Mouse (Mus musculus): ENCODE measurements around the gene Adgrv1.

Gene Adgrv1

GRCm38 (mm10) chr13:81610349-81610748 lies 22.6 kb downstream of the Adgrv1 start:
- no peak for DNase-seq (ENCODE audit: low spot score in 2 of 2)

DNA sequence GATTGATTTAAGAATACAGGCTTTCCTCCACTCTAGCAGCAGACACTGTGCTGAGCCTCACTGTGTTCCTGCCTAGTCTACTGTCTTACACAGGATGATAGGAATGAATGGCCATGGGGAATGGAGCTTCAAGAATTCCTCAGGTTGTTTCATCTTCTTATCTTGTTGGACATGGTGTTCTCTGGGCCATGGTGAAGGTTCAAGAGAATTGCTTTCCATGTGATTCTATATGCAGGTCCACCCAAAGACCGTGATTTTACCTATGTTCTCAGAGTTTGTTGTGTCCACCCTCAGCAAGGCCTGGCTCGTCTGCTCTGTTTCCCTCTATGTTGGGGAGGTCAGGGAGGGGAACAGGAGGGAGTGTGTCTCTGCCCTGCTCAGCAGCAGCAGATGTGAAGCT lies 26.0 kb downstream of the Adgrv1 start:
- no peak for DNase-seq (ENCODE audit: low spot score in 2 of 2)

DNA sequence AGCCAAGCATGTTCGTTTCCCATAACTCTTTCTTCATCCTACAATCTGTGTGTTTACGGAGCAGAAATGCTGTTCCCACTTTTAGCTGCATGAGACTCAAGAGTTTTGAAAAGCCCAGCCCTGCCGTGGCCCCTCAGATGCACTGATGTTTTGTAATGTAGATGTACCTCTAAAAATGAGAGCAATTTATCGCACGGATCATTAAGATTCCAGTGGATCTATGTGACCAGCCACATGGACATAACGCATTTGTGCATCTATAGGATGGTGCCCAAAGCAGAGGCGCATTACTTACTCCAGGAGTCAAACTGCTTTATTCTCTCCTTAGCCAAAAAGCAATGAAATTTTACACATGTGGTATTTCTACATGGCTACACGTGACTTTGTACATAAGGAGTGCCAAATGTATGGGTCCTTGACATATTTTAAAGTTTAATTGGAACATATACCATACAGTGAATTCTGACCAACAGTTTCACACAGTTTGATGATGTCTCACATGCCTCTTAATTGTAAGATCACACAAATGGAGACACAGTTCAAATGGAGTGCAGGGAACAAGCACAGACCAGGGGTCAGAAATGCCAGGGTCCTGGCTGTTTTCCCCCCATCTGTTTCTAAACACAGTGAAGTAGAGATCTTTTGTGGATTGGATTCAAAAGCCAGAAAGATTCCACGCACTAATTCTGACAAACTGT lies 35.9 kb downstream of the Adgrv1 start:
- no peak for DNase-seq (ENCODE audit: low spot score in 2 of 2)

DNA sequence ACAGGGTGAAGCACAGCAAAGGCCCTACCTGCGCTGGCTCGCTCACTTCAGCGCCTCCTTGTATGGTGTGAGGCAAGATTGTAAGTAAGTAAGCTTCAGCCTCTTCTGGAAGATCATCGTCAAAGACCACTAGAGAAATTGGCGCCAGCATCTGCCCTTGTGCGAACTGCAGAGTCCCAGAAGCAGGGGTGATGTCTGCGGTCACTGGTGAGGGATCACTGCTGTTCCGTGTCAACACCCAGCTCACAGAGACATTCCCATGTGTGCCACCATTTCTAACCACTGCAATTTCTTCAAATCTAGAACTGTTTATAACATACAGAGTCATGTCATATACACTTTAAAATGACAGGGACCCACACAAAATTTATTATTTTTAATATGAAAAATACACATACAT lies 54.3 kb downstream of the Adgrv1 start:
- DNase-seq (ENCODE audit: low spot score in 2 of 2): no peak

GRCm38 (mm10) chr13:81570241-81570821 lies 62.6 kb downstream of the Adgrv1 start:
- no peak for DNase-seq (ENCODE audit: low spot score in 2 of 2)

- no peak for DNase-seq (ENCODE audit: low spot score in 2 of 2)
Observed at GRCm38 (mm10) chr13:81550024-81550423, 82.9 kb downstream of the Adgrv1 start.

- no peak for DNase-seq (ENCODE audit: low spot score in 2 of 2)
Observed at GRCm38 (mm10) chr13:81534916-81535315, 98.0 kb downstream of the Adgrv1 start.

- no peak for DNase-seq (ENCODE audit: low spot score in 2 of 2)
Observed at GRCm38 (mm10) chr13:81526687-81527086, 106.3 kb downstream of the Adgrv1 start.

DNA sequence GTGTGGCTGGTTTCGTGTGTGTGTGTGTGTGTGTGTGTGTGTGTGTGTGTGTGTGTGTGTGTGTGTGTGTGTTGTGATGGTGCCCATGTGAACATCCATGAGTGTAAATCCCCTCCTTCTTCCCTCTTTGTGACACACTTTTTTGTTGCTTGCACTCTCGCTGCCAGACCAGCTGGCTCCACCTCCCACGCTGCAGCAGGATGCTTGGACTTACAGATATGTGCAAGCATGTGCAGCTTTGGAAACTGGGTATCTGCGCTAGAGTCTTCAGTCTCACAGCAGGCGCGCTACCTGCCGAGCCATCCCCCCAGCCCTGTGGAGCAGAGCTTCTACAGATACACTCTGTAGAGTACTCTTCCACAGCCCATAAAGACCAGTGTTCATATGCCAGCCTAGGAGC lies 122.8 kb downstream of the Adgrv1 start:
- DNase-seq (ENCODE audit: low spot score in 2 of 2): peak in 1 of 2 experiments; percentile 4

DNA sequence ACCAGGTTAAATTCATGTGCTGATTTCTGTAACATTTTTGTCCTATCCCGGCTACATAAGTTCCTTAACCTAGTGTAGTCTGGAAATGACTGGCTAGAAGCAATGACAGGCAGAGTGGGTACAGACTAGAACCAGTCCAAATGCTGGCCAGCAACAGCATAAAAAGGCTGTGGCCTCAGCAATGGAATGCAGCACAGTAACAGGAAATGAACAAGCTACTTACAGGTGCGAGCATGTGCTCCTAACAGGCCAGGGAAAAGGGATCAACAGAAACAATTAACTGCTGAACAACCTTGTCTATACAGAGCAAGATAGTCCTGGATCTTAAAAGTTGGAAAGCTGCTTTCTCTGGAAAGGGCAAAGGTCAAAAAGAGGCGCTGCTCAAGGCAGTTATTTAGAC lies 135.9 kb downstream of the Adgrv1 start:
- no peak for DNase-seq (ENCODE audit: low spot score in 2 of 2)

GRCm38 (mm10) chr13:81491971-81492370 lies 141.0 kb downstream of the Adgrv1 start:
- no peak for DNase-seq (ENCODE audit: low spot score in 2 of 2)

DNA sequence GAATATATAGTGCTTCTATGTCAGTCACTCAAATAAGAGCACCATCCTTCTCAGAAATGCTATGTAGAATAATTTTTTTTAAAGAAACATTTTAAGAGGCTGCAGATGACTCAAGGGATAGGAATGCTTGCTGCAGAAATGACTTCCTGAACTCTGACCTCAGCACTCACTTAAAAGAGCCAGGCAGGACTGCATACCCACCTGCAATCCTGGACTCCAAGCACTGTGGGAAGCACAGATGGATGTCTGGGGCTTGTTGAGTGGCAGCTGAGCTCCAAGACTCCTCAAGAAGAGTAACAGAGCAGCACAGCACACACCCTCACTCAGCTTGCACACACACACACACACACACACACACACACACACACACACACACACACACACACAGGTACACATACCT lies 146.0 kb downstream of the Adgrv1 start:
- no peak for DNase-seq (ENCODE audit: low spot score in 2 of 2)

- DNase-seq (ENCODE audit: low spot score in 2 of 2): no peak
Observed at GRCm38 (mm10) chr13:81473750-81474149, 159.2 kb downstream of the Adgrv1 start.

GRCm38 (mm10) chr13:81466661-81467060 lies 166.3 kb downstream of the Adgrv1 start:
- no peak for DNase-seq (ENCODE audit: low spot score in 2 of 2)

- no peak for DNase-seq (ENCODE audit: low spot score in 2 of 2)
Observed at GRCm38 (mm10) chr13:81465794-81466193, 167.2 kb downstream of the Adgrv1 start.

- DNase-seq (ENCODE audit: low spot score in 2 of 2): no peak
Observed at GRCm38 (mm10) chr13:81449630-81450029, 183.3 kb downstream of the Adgrv1 start.

DNA sequence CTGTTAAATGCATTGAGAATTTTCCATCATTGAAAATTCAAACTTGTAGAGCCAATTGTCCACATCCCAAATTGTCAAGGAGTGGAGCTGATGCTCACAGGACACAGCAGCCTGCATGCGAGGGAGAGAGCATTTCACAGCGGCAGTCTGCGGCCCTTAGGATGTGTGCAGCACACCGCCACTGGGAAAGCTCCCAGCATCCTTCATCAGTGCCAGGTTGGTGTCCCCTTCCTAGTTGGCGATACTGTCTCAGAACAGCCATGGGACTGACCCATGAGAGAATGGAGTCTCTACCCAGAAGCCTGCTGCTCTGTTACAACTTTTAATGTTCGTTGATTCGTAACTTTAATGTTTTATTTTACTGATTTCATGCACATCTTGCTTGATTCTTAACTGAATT lies 183.8 kb downstream of the Adgrv1 start:
- DNase-seq (ENCODE audit: low spot score in 2 of 2): no peak

DNA sequence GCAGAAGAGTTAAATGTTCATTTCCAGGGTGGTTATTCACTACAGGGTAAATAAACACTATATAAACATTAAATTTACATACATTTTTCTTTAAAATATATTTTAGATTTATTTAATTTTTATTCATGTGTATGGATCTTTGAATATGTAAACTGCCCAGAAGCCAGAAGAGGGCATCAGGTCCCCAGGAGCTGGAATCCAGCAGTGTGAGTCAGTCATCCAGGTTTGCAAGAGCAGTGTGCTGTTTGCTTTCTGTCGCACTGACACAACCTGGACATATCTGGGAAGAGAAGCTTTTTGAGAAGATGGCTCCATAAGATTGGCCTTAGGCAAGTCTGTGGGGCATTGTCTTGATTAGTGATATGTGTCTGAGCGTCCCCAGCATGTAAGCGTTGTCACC lies 191.5 kb downstream of the Adgrv1 start:
- no peak for DNase-seq (ENCODE audit: low spot score in 2 of 2)

GRCm38 (mm10) chr13:81439390-81440025 lies 193.4 kb downstream of the Adgrv1 start:
- DNase-seq (ENCODE audit: low spot score in 2 of 2): peak; percentile 76 to 85

- DNase-seq (ENCODE audit: low spot score in 2 of 2): no peak
Observed at GRCm38 (mm10) chr13:81437088-81437487, 195.9 kb downstream of the Adgrv1 start.

DNA sequence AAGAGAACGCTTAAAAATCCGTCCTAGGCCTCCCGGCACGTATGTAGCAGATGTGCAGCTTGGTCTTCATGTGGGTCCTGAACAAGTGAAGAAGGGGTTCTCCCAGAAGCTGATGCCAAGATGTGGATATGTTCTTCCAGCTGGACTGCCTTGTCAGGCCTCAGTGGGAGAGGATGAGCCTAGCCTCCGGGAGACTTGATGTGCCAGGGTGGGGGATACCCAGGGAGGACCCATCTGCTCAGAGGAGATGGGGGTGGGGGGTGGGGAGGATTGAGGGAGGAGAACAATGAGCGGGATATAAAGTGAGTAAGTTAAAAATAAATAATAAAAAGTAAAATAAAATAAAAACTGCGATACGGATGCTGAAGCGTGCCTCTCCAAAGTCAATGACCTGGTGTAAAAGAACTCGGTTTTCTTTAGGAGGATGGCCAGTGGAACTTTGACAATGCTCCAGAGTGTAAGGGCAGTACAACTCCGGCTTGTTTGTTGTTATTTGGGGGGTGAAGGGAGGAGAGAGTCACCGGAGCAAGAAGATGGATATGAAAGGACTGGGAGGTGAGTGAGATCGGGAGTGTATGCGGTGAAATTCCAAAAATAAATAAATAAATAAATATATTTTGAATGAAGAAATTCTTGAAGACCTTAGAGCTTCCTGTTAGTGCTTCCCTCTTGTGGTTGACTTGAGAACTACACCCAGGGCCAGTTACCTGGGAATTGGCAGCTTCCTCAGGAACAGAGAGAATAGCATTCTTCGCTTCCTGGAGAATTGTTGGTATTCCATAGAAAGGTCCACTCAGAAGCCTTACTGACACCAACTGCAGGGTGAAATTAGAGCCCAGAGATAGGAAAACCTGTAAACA lies 205.8 kb downstream of the Adgrv1 start:
- DNase-seq (ENCODE audit: low spot score in 2 of 2): peak; percentile 25 to 39

DNA sequence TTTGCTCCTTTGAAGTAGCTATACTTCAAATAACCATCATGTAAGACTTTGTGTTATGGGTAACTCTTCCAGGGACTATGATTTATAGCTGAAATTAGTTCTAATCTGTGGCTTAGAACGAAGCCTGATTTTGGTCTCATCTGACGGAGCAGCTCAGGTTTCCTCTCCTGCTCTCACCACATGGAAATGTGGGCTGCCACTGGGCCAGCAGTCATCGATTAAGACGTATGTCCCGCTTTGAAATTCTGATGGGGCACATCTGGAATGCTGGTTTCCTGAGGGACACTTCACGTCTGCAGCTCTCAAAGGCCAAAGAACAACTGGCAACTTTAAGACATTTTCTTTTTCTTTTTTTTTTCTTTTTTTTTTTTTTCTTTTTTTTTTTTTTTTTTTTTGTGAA lies 207.8 kb downstream of the Adgrv1 start:
- DNase-seq (ENCODE audit: low spot score in 2 of 2): no peak
